Mouse (Mus musculus): ENCODE data around the gene Atp6v0a1. TPM values are rescaled to one million over a fixed set of nuclear protein-coding genes. Genes with fewer than 3 reads are reported as not detected.

Atp6v0a1 gene
- polyA plus RNA-seq, 1 experiment from 2014 or later: 172 TPM

- peaks cover 32% of the 10 kb centered on the region for H3K4me1 ChIP-seq (ENCODE audit: control insufficient read depth, insufficient read depth, low read length)
- peaks cover 21% of the 10 kb centered on the region for H3K36me3 ChIP-seq (ENCODE audit: control insufficient read depth, insufficient read depth, low read length)
- H3K9me3 ChIP-seq (replicated peaks; ENCODE audit: control insufficient read depth, low read length, poor library complexity, severe bottlenecking): no peaks in the 10 kb centered on the region
- ATAC-seq: no peak
- H3K4me3 ChIP-seq (ENCODE audit: low read depth, low read length): peak overlapping the region; percentile 86
- WGBS: 80% methylated on average over 6 of the region's 6 CpGs
- peak overlapping the region; percentile 99 for H3K4me2 ChIP-seq (ENCODE audit: low read length)
- H3K9ac ChIP-seq (ENCODE audit: low read depth, low read length): peak overlapping the region; percentile 47
- H3K27ac ChIP-seq (ENCODE audit: low read length): peak overlapping the region; percentile 80
- H3K27me3 ChIP-seq (ENCODE audit: control insufficient read depth, insufficient read depth, low read depth, low read length): no peaks in the 10 kb centered on the region
Measured at GRCm38 (mm10) chr11:101086323-101086674, 77.0 kb downstream of the Atp6v0a1 start.

DNA sequence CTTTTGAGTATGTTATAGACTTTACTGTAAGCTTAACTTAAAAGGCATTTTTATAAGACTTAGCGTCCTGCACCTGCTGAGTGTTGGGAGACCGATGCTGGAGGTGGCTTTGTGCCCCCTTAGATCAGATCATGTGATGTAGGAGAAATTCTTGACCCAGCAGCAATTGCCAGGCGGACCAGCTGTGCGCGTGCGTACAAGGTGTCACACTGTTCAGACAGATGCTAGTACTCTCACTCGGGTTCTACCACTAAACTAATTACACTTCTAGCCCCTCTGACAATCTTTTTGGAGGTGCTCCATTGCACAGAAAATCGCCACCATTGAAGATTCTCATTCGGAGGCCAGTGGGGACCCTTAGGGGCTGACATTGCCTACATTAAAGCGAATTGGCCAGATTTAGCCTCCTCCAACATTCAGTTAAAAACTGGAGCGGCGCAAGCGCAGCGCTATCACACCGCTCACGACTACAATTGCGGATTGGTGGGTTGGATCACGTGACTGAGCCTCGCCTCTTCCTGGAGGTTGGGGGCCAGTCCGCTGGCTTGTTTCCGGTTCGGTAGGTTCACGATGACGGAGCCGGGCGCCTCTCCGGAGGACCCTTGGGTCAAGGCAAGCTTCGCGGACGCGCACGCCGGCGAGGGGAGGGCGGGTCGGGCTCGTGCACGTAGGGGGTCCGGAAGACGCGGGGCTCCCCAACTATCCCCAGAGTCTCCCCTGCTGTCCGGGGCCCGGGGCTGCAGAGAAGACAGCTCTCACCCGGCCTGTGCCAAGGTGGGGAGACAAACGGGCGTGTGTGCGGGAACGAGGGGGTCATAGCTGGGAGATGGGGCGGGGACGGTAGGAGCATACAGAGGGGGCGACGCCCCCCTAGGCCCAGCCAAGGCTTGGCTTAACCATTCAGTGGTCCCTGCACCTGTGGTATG, 77.8 kb downstream of the Atp6v0a1 start, which contains the start of gene Mlx:
Gene Mlx, plus strand, starts transcription at position 522 of the 926 bp plus-strand sequence.
- Histone ChIP-seq H3K27me3 (ENCODE audit: control insufficient read depth, insufficient read depth, low read depth, low read length) (no peaks in the 10 kb centered on the region), H3K4me2 (ENCODE audit: low read length) (peak within 1 kb of the TSS; percentile 99), H3K4me3 (ENCODE audit: low read depth, low read length) (peak within 1 kb of the TSS; percentile 86), H3K9me3 (replicated peaks; ENCODE audit: control insufficient read depth, low read length, poor library complexity, severe bottlenecking) (no peaks in the 10 kb centered on the region), H3K27ac (ENCODE audit: low read length) (peak within 1 kb of the TSS; percentile 80), H3K9ac (ENCODE audit: low read depth, low read length) (peak within 1 kb of the TSS; percentile 94), H3K36me3 (ENCODE audit: control insufficient read depth, insufficient read depth, low read length) (peaks cover 29% of the 10 kb centered on the region), H3K4me1 (ENCODE audit: control insufficient read depth, insufficient read depth, low read length) (peaks cover 32% of the 10 kb centered on the region)
- peak; percentile 83 for ATAC-seq
- WGBS: 1% methylated on average over 51 of the region's 52 CpGs

GRCm38 (mm10) chr11:101087682-101088055, 78.4 kb downstream of the Atp6v0a1 start:
- no peak for ATAC-seq
- H3K4me3 ChIP-seq (ENCODE audit: low read depth, low read length): peak overlapping the region; percentile 86
- no peaks in the 10 kb centered on the region for H3K27me3 ChIP-seq (ENCODE audit: control insufficient read depth, insufficient read depth, low read depth, low read length)
- WGBS: 6% methylated on average over 8 of the region's 8 CpGs
- H3K4me2 ChIP-seq (ENCODE audit: low read length): peak overlapping the region; percentile 99
- peak overlapping the region; percentile 94 for H3K9ac ChIP-seq (ENCODE audit: low read depth, low read length)
- H3K4me1 ChIP-seq (ENCODE audit: control insufficient read depth, insufficient read depth, low read length): peaks cover 32% of the 10 kb centered on the region
- peaks cover 35% of the 10 kb centered on the region for H3K36me3 ChIP-seq (ENCODE audit: control insufficient read depth, insufficient read depth, low read length)
- no peaks in the 10 kb centered on the region for H3K9me3 ChIP-seq (replicated peaks; ENCODE audit: control insufficient read depth, low read length, poor library complexity, severe bottlenecking)
- peak overlapping the region; percentile 80 for H3K27ac ChIP-seq (ENCODE audit: low read length)

DNA sequence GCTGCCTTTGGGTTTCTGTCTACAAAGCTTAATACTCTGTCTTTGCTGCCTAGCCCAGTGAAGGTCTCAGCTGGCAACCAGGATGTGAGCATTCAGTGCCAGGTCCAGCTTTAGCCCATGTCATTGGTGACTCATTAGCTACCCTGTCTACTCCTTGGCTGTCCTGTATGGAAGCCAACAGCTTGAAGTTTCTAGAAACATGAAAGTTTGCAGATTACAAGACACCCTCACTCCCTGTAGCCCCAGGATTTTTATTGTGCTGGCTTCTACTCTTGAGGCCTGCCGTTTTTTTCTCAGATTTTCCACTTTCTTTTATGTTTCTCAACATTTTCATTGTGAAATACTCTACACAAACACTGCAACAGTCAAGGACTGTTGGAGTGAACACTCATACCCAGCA, 80.7 kb downstream of the Atp6v0a1 start:
- H3K4me2 ChIP-seq (ENCODE audit: low read length): no peak overlapping the region
- 97% methylated on average over 1 of the region's 1 CpGs for WGBS
- no peaks in the 10 kb centered on the region for H3K9me3 ChIP-seq (replicated peaks; ENCODE audit: control insufficient read depth, low read length, poor library complexity, severe bottlenecking)
- H3K27me3 ChIP-seq (ENCODE audit: control insufficient read depth, insufficient read depth, low read depth, low read length): no peaks in the 10 kb centered on the region
- no peak overlapping the region for H3K9ac ChIP-seq (ENCODE audit: low read depth, low read length)
- peaks cover 33% of the 10 kb centered on the region for H3K4me1 ChIP-seq (ENCODE audit: control insufficient read depth, insufficient read depth, low read length)
- no peak overlapping the region for H3K27ac ChIP-seq (ENCODE audit: low read length)
- H3K36me3 ChIP-seq (ENCODE audit: control insufficient read depth, insufficient read depth, low read length): peaks cover 40% of the 10 kb centered on the region
- ATAC-seq: no peak
- H3K4me3 ChIP-seq (ENCODE audit: low read depth, low read length): no peak overlapping the region

- Histone ChIP-seq H3K27ac (ENCODE audit: low read length) (peak overlapping the region; percentile 93), H3K4me2 (ENCODE audit: low read length) (peak overlapping the region; percentile 91), H3K27me3 (ENCODE audit: control insufficient read depth, insufficient read depth, low read depth, low read length) (no peaks in the 10 kb centered on the region), H3K4me1 (ENCODE audit: control insufficient read depth, insufficient read depth, low read length) (peaks cover 16% of the 10 kb centered on the region), H3K4me3 (ENCODE audit: low read depth, low read length) (peak overlapping the region; percentile 79), H3K9me3 (replicated peaks; ENCODE audit: control insufficient read depth, low read length, poor library complexity, severe bottlenecking) (no peaks in the 10 kb centered on the region), H3K9ac (ENCODE audit: low read depth, low read length) (peak overlapping the region; percentile 85), H3K36me3 (ENCODE audit: control insufficient read depth, insufficient read depth, low read length) (peaks cover 54% of the 10 kb centered on the region)
- 1% methylated on average over 18 of the region's 18 CpGs for WGBS
- no peak; the same call in 1 of the 2 replicates for ATAC-seq
Measured at GRCm38 (mm10) chr11:101094930-101095313, 85.7 kb downstream of the Atp6v0a1 start.

DNA sequence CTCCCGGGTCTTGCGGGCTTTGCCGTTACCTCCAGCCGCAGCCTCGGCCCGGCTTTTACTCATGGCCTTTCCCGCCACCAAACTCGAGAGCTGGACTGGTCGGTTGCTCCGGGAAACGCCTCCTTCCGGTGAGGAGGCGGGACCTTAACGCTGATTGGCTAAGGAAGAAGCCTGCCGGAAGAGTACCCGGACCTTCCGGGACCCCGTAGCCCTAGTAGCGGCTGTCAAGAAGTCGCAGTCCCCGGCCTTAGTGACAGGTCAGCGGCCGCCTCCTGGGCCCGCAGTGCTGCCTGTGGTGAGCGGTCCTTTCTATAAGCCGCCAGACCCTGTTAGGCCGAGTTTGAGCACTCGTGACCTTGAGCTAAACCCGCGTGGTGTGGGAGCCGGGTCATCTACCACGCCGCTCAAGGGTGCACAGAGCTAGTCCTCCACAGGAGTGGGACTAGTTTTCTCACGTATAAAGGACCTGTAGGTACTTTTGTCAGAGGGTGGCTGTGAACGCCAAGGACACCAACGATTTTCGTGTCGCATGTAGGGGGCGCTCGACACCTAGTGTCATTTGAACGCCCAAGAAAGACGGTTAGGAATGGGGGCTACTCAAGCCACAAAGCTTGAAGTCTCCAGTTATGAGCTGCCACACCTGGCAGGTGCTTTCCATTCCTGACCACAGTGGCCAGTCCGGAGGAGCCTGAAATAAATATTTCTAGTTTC, 86.2 kb downstream of the Atp6v0a1 start, which contains the start of gene Psmc3ip:
Gene Psmc3ip, minus strand, starts transcription at position 123 of the 711 bp plus-strand sequence.
- Histone ChIP-seq H3K4me1 (ENCODE audit: control insufficient read depth, insufficient read depth, low read length) (peaks cover 16% of the 10 kb centered on the region), H3K27ac (ENCODE audit: low read length) (peak within 1 kb of the TSS; percentile 93), H3K9me3 (replicated peaks; ENCODE audit: control insufficient read depth, low read length, poor library complexity, severe bottlenecking) (no peaks in the 10 kb centered on the region), H3K36me3 (ENCODE audit: control insufficient read depth, insufficient read depth, low read length) (peaks cover 50% of the 10 kb centered on the region), H3K4me2 (ENCODE audit: low read length) (peak within 1 kb of the TSS; percentile 91), H3K9ac (ENCODE audit: low read depth, low read length) (peak within 1 kb of the TSS; percentile 85), H3K27me3 (ENCODE audit: control insufficient read depth, insufficient read depth, low read depth, low read length) (no peaks in the 10 kb centered on the region), H3K4me3 (ENCODE audit: low read depth, low read length) (peak within 1 kb of the TSS; percentile 79)
- peak; percentile 97 for ATAC-seq
- WGBS: 2% methylated on average over 43 of the region's 43 CpGs

- Histone ChIP-seq H3K9me3 (replicated peaks; ENCODE audit: control insufficient read depth, low read length, poor library complexity, severe bottlenecking) (no peaks in the 10 kb centered on the region), H3K4me1 (ENCODE audit: control insufficient read depth, insufficient read depth, low read length) (peaks cover 16% of the 10 kb centered on the region), H3K4me3 (ENCODE audit: low read depth, low read length) (no peak overlapping the region), H3K9ac (ENCODE audit: low read depth, low read length) (no peak overlapping the region), H3K27me3 (ENCODE audit: control insufficient read depth, insufficient read depth, low read depth, low read length) (no peaks in the 10 kb centered on the region), H3K27ac (ENCODE audit: low read length) (no peak overlapping the region), H3K4me2 (ENCODE audit: low read length) (no peak overlapping the region), H3K36me3 (ENCODE audit: control insufficient read depth, insufficient read depth, low read length) (peaks cover 46% of the 10 kb centered on the region)
- ATAC-seq: no peak
- WGBS: 88% methylated on average over 8 of the region's 8 CpGs
Measured at GRCm38 (mm10) chr11:101098231-101098630, 89.0 kb downstream of the Atp6v0a1 start.

GRCm38 (mm10) chr11:101103011-101103410, 93.8 kb downstream of the Atp6v0a1 start:
- no peaks in the 10 kb centered on the region for H3K27me3 ChIP-seq (ENCODE audit: control insufficient read depth, insufficient read depth, low read depth, low read length)
- no peak overlapping the region for H3K4me2 ChIP-seq (ENCODE audit: low read length)
- no peak overlapping the region for H3K27ac ChIP-seq (ENCODE audit: low read length)
- H3K4me3 ChIP-seq (ENCODE audit: low read depth, low read length): no peak overlapping the region
- 94% methylated on average over 5 of the region's 5 CpGs for WGBS
- peaks cover 34% of the 10 kb centered on the region for H3K36me3 ChIP-seq (ENCODE audit: control insufficient read depth, insufficient read depth, low read length)
- no peak for ATAC-seq
- H3K9me3 ChIP-seq (replicated peaks; ENCODE audit: control insufficient read depth, low read length, poor library complexity, severe bottlenecking): no peaks in the 10 kb centered on the region
- no peak overlapping the region for H3K9ac ChIP-seq (ENCODE audit: low read depth, low read length)
- no peaks in the 10 kb centered on the region for H3K4me1 ChIP-seq (ENCODE audit: control insufficient read depth, insufficient read depth, low read length)

DNA sequence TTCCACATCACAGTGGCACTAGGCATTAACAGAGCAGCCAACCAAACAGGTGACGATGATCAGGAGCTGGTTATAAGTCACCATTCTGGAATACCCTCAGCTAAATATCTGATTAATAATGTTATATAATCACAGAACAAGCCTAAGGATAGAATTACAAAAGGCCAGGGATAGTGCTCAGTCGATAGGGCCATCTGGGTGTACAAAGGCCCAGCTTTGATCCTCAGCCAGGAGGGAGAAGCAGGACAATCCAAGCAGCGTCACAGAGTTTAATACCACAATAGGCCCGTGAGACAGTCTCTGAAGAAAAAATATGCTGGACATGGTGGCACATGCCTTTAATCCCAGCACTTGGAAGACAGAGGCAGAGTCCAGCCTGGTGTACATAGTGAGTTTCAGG, 100.1 kb downstream of the Atp6v0a1 start:
- WGBS: 51% methylated on average over 4 of the region's 4 CpGs
- ATAC-seq: no peak

More for the DNA sequence above, 100.1 kb downstream of the Atp6v0a1 start:
- Histone ChIP-seq H3K9ac (ENCODE audit: low read depth, low read length) (no peak overlapping the region), H3K36me3 (ENCODE audit: control insufficient read depth, insufficient read depth, low read length) (no peaks in the 10 kb centered on the region), H3K9me3 (replicated peaks; ENCODE audit: control insufficient read depth, low read length, poor library complexity, severe bottlenecking) (no peaks in the 10 kb centered on the region), H3K4me3 (ENCODE audit: low read depth, low read length) (no peak overlapping the region), H3K27me3 (ENCODE audit: control insufficient read depth, insufficient read depth, low read depth, low read length) (no peaks in the 10 kb centered on the region), H3K27ac (ENCODE audit: low read length) (no peak overlapping the region), H3K4me2 (ENCODE audit: low read length) (no peak overlapping the region), H3K4me1 (ENCODE audit: control insufficient read depth, insufficient read depth, low read length) (no peaks in the 10 kb centered on the region)

Measured in midbrain, embryonic 16.5 days (tissue).